Mouse (Mus musculus): ENCODE results near the gene Cd209g.
"Not testable (repeated sequence)": the region's sequence is repeated elsewhere in the genome, so short reads cannot be mapped to it uniquely, and the experiment has no call there.

Cd209g gene

GRCm38 (mm10) chr8:4133798-4134197 lies at the start of gene Cd209g:
Gene Cd209g (plus strand): TSS chr8:4134098.
- DNase-seq (ENCODE audit: low read depth, low spot score) = no peak

GRCm38 (mm10) chr8:4087180-4087722 lies 46.6 kb upstream of the Cd209g start:
- DNase-seq (ENCODE audit: low read depth, low spot score) = not testable (repeated sequence)

GRCm38 (mm10) chr8:4088514-4088913 lies 45.4 kb upstream of the Cd209g start:
- not testable (repeated sequence) for DNase-seq (ENCODE audit: low read depth, low spot score)

- not testable (repeated sequence) for DNase-seq (ENCODE audit: low read depth, low spot score)
Measured at GRCm38 (mm10) chr8:4105735-4106134, 28.2 kb upstream of the Cd209g start, which contains the start of gene Cd209f. Gene Cd209f (minus strand): TSS chr8:4105835.

GRCm38 (mm10) chr8:4139660-4140646 lies 6.1 kb downstream of the Cd209g start:
- peak; percentile 86 for DNase-seq (ENCODE audit: low read depth, low spot score)

GRCm38 (mm10) chr8:4141721-4142120 lies 7.8 kb downstream of the Cd209g start:
- peak; percentile 66 for DNase-seq (ENCODE audit: low read depth, low spot score)

- no peak for DNase-seq (ENCODE audit: low read depth, low spot score)
Measured at GRCm38 (mm10) chr8:4147272-4147671, 13.4 kb downstream of the Cd209g start.

GRCm38 (mm10) chr8:4154878-4155277 lies 21.0 kb downstream of the Cd209g start:
- DNase-seq (ENCODE audit: low read depth, low spot score) = no peak

- DNase-seq (ENCODE audit: low read depth, low spot score) = no peak
Measured at GRCm38 (mm10) chr8:4162786-4163185, 28.9 kb downstream of the Cd209g start.

- DNase-seq (ENCODE audit: low read depth, low spot score) = peak; percentile 45
Measured at GRCm38 (mm10) chr8:4165176-4165851, 31.4 kb downstream of the Cd209g start.

GRCm38 (mm10) chr8:4165852-4166751 lies 32.2 kb downstream of the Cd209g start, which contains the start of gene Evi5l:
Gene Evi5l (plus strand): TSS chr8:4166567.
- DNase-seq (ENCODE audit: low read depth, low spot score) = peak; percentile 98

- DNase-seq (ENCODE audit: low read depth, low spot score) = no peak
Measured at GRCm38 (mm10) chr8:4166881-4167525, 33.1 kb downstream of the Cd209g start.

GRCm38 (mm10) chr8:4167918-4168317 lies 34.0 kb downstream of the Cd209g start:
- no peak for DNase-seq (ENCODE audit: low read depth, low spot score)

GRCm38 (mm10) chr8:4172486-4172885 lies 38.6 kb downstream of the Cd209g start:
- no peak for DNase-seq (ENCODE audit: low read depth, low spot score)

- no peak for DNase-seq (ENCODE audit: low read depth, low spot score)
Measured at GRCm38 (mm10) chr8:4174018-4174417, 40.1 kb downstream of the Cd209g start.

GRCm38 (mm10) chr8:4183409-4183808 lies 49.5 kb downstream of the Cd209g start:
- DNase-seq (ENCODE audit: low read depth, low spot score) = no peak

GRCm38 (mm10) chr8:4186151-4186550 lies 52.3 kb downstream of the Cd209g start:
- no peak for DNase-seq (ENCODE audit: low read depth, low spot score)
